Mouse (Mus musculus): Measurements from ENCODE around the gene Pde5a. TPM values are rescaled to one million over a fixed set of nuclear protein-coding genes. Genes with fewer than 3 reads are reported as not detected.

Pde5a gene
- polyA plus RNA-seq, 1 experiment from 2014 or later: 60.0 TPM

DNA sequence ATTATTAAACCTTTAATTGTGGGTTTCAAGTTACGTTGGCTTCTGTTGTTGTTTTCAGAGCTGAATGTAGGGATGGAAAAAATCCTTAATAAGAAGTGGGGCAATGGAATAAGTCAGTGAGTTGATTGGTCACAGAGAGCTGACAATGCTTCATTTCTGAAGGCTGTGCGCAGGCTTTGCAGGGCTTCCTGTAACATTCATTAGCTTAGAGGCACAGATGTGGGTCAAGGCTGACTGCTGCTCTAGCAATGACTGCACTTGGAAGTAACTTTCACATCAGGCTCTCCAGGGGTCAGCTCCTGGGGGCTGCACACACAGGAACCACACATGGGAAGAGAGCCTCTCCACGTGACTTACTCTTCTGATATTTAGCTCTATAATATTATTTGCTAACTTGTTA lies 5.1 kb downstream of the Pde5a start:
- no peaks in the 10 kb centered on the region for H3K36me3 ChIP-seq (ENCODE audit: control insufficient read depth, insufficient read depth, low read length)
- H3K9ac ChIP-seq (replicated peaks; ENCODE audit: low read depth, low read length): no peak overlapping the region
- H3K9me3 ChIP-seq (ENCODE audit: control insufficient read depth, low read depth, low read length): no peaks in the 10 kb centered on the region
- 0 out of 2 replicates have a peak, but pooled peaks cover 3% of the 10 kb centered on the region for H3K4me1 ChIP-seq (ENCODE audit: control insufficient read depth, insufficient read depth, low read length)
- H3K4me2 ChIP-seq (replicated peaks; ENCODE audit: low read depth, low read length): peak overlapping the region; percentile 45
- H3K27ac ChIP-seq (ENCODE audit: low read length): no peak overlapping the region
- H3K4me3 ChIP-seq (ENCODE audit: low read depth, low read length): 0 out of 2 replicates have a peak overlapping the region, but pooled peaks have one; percentile 87
- no peaks in the 10 kb centered on the region for H3K27me3 ChIP-seq (ENCODE audit: control insufficient read depth, insufficient read depth, low read length)
- WGBS: 49% methylated on average over 3 of the region's 3 CpGs
- no peak for ATAC-seq (ENCODE audit: insufficient number of reproducible peaks, insufficient read depth, low FRiP score, low read depth)

DNA sequence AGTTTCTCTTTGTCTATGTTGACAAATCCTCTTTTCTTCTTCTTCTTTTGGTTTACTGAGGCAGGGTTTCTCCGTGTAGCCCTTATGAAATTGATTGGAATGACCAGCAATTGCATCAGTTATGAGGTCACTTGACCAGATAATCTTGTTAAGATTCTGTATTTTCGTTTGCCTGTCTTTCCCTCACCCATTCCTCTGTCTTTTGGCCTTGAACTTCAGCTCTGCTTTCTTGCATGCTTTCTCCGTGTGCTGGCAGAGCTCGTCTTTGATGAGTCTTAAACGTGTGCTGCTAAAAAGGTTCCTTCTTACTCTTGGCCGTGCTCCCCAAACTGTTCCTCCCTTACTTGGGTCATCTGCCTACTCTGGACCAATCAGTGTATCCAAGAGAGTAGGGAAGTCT lies 5.6 kb downstream of the Pde5a start:
- no peak for ATAC-seq (ENCODE audit: insufficient number of reproducible peaks, insufficient read depth, low FRiP score, low read depth)
- Histone ChIP-seq H3K27me3 (ENCODE audit: control insufficient read depth, insufficient read depth, low read length) (no peaks in the 10 kb centered on the region), H3K4me3 (ENCODE audit: low read depth, low read length) (no peak overlapping the region), H3K9me3 (ENCODE audit: control insufficient read depth, low read depth, low read length) (no peaks in the 10 kb centered on the region), H3K9ac (replicated peaks; ENCODE audit: low read depth, low read length) (no peak overlapping the region), H3K4me1 (ENCODE audit: control insufficient read depth, insufficient read depth, low read length) (0 out of 2 replicates have a peak, but pooled peaks cover 3% of the 10 kb centered on the region), H3K36me3 (ENCODE audit: control insufficient read depth, insufficient read depth, low read length) (no peaks in the 10 kb centered on the region), H3K4me2 (replicated peaks; ENCODE audit: low read depth, low read length) (peak overlapping the region; percentile 45; the same call in 1 of the 2 replicates), H3K27ac (ENCODE audit: low read length) (no peak overlapping the region)
- WGBS: 74% methylated on average over 6 of the region's 6 CpGs

DNA sequence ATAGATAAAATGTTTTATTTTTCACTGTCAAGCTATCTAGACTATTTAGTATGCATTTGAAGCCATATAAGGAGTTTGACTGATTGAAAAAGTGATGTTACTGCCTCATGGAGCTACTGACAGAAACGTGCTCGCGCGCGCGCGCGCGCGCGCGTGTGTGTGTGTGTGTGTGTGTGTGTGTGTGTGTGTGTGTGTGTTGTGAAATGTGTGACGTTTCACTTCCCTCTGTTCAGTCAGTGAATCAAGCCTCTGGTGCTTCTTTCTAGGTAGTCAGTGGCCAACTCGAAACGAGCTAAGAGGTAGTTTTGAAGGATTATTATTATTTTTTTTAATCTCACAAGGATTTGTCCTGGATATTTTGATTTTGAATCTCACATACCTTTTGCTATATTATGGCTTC lies 10.7 kb downstream of the Pde5a start:
- WGBS: 98% methylated on average over 15 of the region's 15 CpGs
- no peak overlapping the region for H3K4me2 ChIP-seq (replicated peaks; ENCODE audit: low read depth, low read length)
- no peak for ATAC-seq (ENCODE audit: insufficient number of reproducible peaks, insufficient read depth, low FRiP score, low read depth)
- 0 out of 2 replicates have a peak, but pooled peaks cover 3% of the 10 kb centered on the region for H3K4me1 ChIP-seq (ENCODE audit: control insufficient read depth, insufficient read depth, low read length)
- H3K9ac ChIP-seq (replicated peaks; ENCODE audit: low read depth, low read length): no peak overlapping the region
- no peaks in the 10 kb centered on the region for H3K27me3 ChIP-seq (ENCODE audit: control insufficient read depth, insufficient read depth, low read length)
- peaks cover 3% of the 10 kb centered on the region; the same call in 1 of the 2 replicates for H3K9me3 ChIP-seq (ENCODE audit: control insufficient read depth, low read depth, low read length)
- H3K27ac ChIP-seq (ENCODE audit: low read length): no peak overlapping the region
- H3K4me3 ChIP-seq (ENCODE audit: low read depth, low read length): no peak overlapping the region
- no peaks in the 10 kb centered on the region for H3K36me3 ChIP-seq (ENCODE audit: control insufficient read depth, insufficient read depth, low read length)

DNA sequence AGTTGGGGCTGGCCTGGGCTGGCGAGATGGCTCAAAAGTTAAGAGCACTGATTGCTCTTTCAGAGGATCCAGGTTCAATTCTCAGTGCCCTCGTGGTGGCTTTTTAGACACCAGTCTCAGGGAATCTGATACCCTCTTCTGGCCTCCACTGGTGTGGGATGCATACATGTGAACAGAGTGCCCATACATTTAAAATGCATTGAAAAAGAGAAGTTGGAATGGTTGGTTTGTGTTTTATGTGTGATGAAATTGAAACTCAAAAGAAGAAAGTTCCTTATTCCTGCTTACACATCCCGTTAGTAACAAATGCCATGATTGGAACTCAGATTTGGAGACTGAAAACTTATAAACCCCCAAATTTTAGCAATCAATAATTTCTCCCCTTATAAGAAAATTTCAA lies 15.5 kb downstream of the Pde5a start:
- Histone ChIP-seq H3K4me2 (replicated peaks; ENCODE audit: low read depth, low read length) (no peak overlapping the region), H3K9me3 (ENCODE audit: control insufficient read depth, low read depth, low read length) (peaks cover 12% of the 10 kb centered on the region; the same call in 1 of the 2 replicates), H3K9ac (replicated peaks; ENCODE audit: low read depth, low read length) (no peak overlapping the region), H3K27ac (ENCODE audit: low read length) (no peak overlapping the region), H3K27me3 (ENCODE audit: control insufficient read depth, insufficient read depth, low read length) (no peaks in the 10 kb centered on the region), H3K4me1 (ENCODE audit: control insufficient read depth, insufficient read depth, low read length) (no peaks in the 10 kb centered on the region), H3K4me3 (ENCODE audit: low read depth, low read length) (no peak overlapping the region), H3K36me3 (ENCODE audit: control insufficient read depth, insufficient read depth, low read length) (peaks cover 11% of the 10 kb centered on the region)
- no peak for ATAC-seq (ENCODE audit: insufficient number of reproducible peaks, insufficient read depth, low FRiP score, low read depth)
- WGBS: 88% methylated on average over 3 of the region's 3 CpGs

DNA sequence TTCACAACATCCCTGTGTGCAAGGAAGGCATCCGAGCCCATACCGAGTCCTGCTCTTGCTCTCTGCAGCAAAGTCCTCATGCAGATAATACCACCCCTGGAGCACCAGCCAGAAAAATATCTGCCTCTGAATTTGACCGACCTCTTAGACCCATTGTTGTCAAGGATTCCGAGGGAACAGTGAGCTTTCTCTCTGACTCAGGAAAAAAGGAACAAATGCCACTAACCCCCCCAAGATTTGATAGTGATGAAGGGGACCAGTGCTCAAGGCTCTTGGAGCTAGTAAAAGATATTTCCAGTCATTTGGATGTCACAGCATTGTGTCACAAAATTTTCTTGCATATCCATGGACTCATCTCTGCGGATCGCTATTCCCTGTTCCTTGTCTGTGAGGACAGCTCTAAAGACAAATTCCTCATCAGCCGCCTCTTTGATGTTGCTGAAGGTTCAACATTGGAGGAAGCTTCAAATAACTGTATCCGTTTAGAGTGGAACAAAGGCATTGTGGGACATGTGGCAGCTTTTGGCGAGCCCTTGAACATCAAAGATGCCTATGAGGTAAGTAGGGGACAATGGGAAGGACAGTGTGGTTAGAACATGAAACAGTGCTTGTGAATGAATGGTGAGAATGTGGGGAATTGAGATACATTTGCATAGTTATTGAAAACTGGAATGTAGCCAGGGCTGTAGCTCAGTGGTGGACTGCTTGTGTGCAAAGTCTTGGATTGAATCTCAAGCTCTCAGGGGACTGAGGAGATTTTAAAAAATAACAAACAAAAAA lies 19.4 kb downstream of the Pde5a start:
- H3K4me2 ChIP-seq (replicated peaks; ENCODE audit: low read depth, low read length): no peak overlapping the region
- H3K27ac ChIP-seq (ENCODE audit: low read length): no peak overlapping the region
- peaks cover 11% of the 10 kb centered on the region for H3K36me3 ChIP-seq (ENCODE audit: control insufficient read depth, insufficient read depth, low read length)
- H3K9ac ChIP-seq (replicated peaks; ENCODE audit: low read depth, low read length): no peak overlapping the region
- H3K9me3 ChIP-seq (ENCODE audit: control insufficient read depth, low read depth, low read length): peaks cover 9% of the 10 kb centered on the region; the same call in 1 of the 2 replicates
- ATAC-seq (ENCODE audit: insufficient number of reproducible peaks, insufficient read depth, low FRiP score, low read depth): no peak
- H3K4me3 ChIP-seq (ENCODE audit: low read depth, low read length): no peak overlapping the region
- no peaks in the 10 kb centered on the region for H3K4me1 ChIP-seq (ENCODE audit: control insufficient read depth, insufficient read depth, low read length)
- H3K27me3 ChIP-seq (ENCODE audit: control insufficient read depth, insufficient read depth, low read length): no peaks in the 10 kb centered on the region
- WGBS: 90% methylated on average over 9 of the region's 9 CpGs

DNA sequence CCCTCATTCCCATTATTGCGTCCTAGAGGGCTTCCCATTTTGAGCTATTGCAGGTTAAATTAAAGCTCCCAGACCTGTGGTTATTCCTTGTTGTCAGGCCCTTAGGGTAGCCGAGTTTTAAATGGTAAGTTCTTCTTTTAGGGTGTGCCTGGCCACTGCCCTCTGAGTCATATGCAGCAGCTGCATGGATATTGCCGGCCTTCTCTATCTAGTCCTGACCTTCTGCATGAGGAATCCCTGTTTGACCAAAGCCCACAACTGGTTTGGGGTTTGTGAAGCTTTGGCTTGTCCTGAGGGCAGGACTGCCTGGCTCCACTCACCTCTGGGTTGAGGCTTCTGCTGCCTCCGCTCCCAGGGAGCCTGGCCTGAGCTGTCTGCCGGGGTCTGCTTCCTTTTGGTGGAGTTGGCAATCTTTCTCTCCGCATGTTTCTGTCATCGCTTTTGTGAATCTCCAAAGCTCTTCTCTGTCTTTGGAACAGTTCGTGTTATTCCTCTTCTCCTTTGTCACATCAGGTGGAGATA lies 34.6 kb downstream of the Pde5a start:
- no peak for ATAC-seq (ENCODE audit: insufficient number of reproducible peaks, insufficient read depth, low FRiP score, low read depth)
- peaks cover 4% of the 10 kb centered on the region; the same call in 1 of the 2 replicates for H3K4me1 ChIP-seq (ENCODE audit: control insufficient read depth, insufficient read depth, low read length)
- H3K4me3 ChIP-seq (ENCODE audit: low read depth, low read length): no peak overlapping the region
- H3K9ac ChIP-seq (replicated peaks; ENCODE audit: low read depth, low read length): no peak overlapping the region
- no peak overlapping the region for H3K4me2 ChIP-seq (replicated peaks; ENCODE audit: low read depth, low read length)
- peaks cover 11% of the 10 kb centered on the region; the same call in 1 of the 2 replicates for H3K36me3 ChIP-seq (ENCODE audit: control insufficient read depth, insufficient read depth, low read length)
- 75% methylated on average over 8 of the region's 8 CpGs for WGBS
- no peak overlapping the region for H3K27ac ChIP-seq (ENCODE audit: low read length)
- no peaks in the 10 kb centered on the region for H3K27me3 ChIP-seq (ENCODE audit: control insufficient read depth, insufficient read depth, low read length)
- H3K9me3 ChIP-seq (ENCODE audit: control insufficient read depth, low read depth, low read length): no peaks in the 10 kb centered on the region

DNA sequence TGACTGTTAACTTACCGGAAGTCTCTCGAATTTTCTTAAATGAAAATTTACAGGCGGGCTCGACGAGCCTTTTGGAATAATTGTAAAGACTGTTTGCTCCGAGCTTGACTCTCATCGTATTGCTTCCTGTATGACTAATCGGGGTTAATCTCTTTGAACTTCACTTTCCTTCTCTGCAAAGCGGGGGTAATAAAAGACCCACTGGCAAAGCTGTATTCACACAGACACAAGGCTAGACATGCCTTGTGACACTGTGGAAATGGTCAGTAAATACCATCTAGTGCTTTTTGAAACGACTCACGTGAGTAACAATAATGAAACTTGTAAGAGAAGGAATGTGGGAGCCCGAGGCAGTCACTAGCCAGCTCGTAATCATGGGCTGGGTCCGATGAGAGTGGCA lies 35.0 kb downstream of the Pde5a start:
- ATAC-seq (ENCODE audit: insufficient number of reproducible peaks, insufficient read depth, low FRiP score, low read depth): no peak
- no peaks in the 10 kb centered on the region for H3K27me3 ChIP-seq (ENCODE audit: control insufficient read depth, insufficient read depth, low read length)
- peaks cover 4% of the 10 kb centered on the region; the same call in 1 of the 2 replicates for H3K4me1 ChIP-seq (ENCODE audit: control insufficient read depth, insufficient read depth, low read length)
- H3K27ac ChIP-seq (ENCODE audit: low read length): no peak overlapping the region
- no peaks in the 10 kb centered on the region for H3K9me3 ChIP-seq (ENCODE audit: control insufficient read depth, low read depth, low read length)
- no peak overlapping the region for H3K4me3 ChIP-seq (ENCODE audit: low read depth, low read length)
- WGBS: 48% methylated on average over 14 of the region's 14 CpGs
- no peak overlapping the region; the same call in 1 of the 2 replicates for H3K4me2 ChIP-seq (replicated peaks; ENCODE audit: low read depth, low read length)
- H3K9ac ChIP-seq (replicated peaks; ENCODE audit: low read depth, low read length): no peak overlapping the region
- H3K36me3 ChIP-seq (ENCODE audit: control insufficient read depth, insufficient read depth, low read length): peaks cover 11% of the 10 kb centered on the region; the same call in 1 of the 2 replicates

DNA sequence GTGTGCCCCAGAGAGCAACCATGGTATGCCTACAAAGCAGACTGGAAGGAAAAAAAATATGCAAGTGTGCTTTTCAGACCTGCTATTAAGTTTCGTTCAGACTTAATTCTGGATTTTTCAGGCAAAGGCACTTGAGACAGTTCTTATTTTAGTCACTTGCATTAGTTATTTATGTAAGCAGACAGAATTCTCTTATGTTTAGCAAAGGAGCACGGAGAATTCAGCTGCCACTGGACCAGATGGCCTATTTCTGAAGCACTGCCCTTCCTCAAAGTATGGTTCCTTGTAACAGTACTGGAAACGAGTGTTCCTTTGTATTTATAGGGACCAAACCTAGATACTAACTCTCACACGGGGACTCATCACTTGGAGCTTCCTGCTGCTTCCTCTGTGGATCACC lies 38.2 kb downstream of the Pde5a start:
- ATAC-seq (ENCODE audit: insufficient number of reproducible peaks, insufficient read depth, low FRiP score, low read depth): no peak
- no peak overlapping the region for H3K4me3 ChIP-seq (ENCODE audit: low read depth, low read length)
- WGBS: 36% methylated on average over 4 of the region's 4 CpGs
- peaks cover 11% of the 10 kb centered on the region for H3K36me3 ChIP-seq (ENCODE audit: control insufficient read depth, insufficient read depth, low read length)
- no peaks in the 10 kb centered on the region for H3K9me3 ChIP-seq (ENCODE audit: control insufficient read depth, low read depth, low read length)
- H3K27me3 ChIP-seq (ENCODE audit: control insufficient read depth, insufficient read depth, low read length): no peaks in the 10 kb centered on the region
- peak overlapping the region; percentile 44; the same call in 1 of the 2 replicates for H3K27ac ChIP-seq (ENCODE audit: low read length)
- no peak overlapping the region for H3K4me2 ChIP-seq (replicated peaks; ENCODE audit: low read depth, low read length)
- H3K4me1 ChIP-seq (ENCODE audit: control insufficient read depth, insufficient read depth, low read length): peaks cover 4% of the 10 kb centered on the region; the same call in 1 of the 2 replicates
- H3K9ac ChIP-seq (replicated peaks; ENCODE audit: low read depth, low read length): no peak overlapping the region
